Mouse (Mus musculus): ENCODE data around the gene Rnf34. TPM values are rescaled to one million over a fixed set of nuclear protein-coding genes. Genes with fewer than 3 reads are reported as not detected.

The Rnf34 gene
- polyA plus RNA-seq, 1 experiment from 2014 or later = 32.4 TPM

DNA sequence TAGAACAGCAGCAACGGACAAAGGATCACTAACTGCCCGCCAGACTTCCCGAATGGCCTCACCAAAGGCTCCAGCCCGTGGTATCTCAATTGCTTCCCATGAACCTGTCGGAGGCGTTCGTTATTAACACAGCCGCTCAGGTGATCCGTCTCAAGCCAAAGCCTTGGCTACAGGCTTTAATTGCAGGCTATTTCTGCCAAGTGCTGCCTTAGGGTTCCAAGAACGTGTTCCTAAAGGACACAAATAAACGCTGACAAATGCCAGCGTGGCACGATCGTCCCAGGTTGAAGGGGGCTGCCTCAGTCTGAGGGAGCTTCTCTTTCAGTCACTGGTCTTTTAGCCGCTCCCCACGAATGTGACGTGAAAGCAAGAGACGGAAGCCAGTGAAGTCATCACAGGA, 59.6 kb downstream of the Rnf34 start:
- no peaks in the 10 kb centered on the region for H3K36me3 ChIP-seq (ENCODE audit: control insufficient read depth, insufficient read depth, low read length)
- no peak overlapping the region for H3K4me2 ChIP-seq
- H3K9me3 ChIP-seq (replicated peaks; ENCODE audit: control insufficient read depth, low read length) = no peaks in the 10 kb centered on the region
- no peak overlapping the region for H3K4me3 ChIP-seq (ENCODE audit: low read depth, low read length)
- no peaks in the 10 kb centered on the region for H3K4me1 ChIP-seq (ENCODE audit: control insufficient read depth, insufficient read depth, low read length)
- H3K27me3 ChIP-seq (ENCODE audit: control insufficient read depth, insufficient read depth, low read length) = no peaks in the 10 kb centered on the region
- H3K9ac ChIP-seq (ENCODE audit: low read depth, low read length) = no peak overlapping the region
- ATAC-seq (replicated peaks; ENCODE audit: insufficient number of reproducible peaks, low FRiP score, low TSS enrichment) = no peak
- WGBS (ENCODE audit: insufficient replicate concordance) = 82% methylated on average over 18 of the region's 18 CpGs
- no peak overlapping the region for H3K27ac ChIP-seq (ENCODE audit: low read depth, low read length)

DNA sequence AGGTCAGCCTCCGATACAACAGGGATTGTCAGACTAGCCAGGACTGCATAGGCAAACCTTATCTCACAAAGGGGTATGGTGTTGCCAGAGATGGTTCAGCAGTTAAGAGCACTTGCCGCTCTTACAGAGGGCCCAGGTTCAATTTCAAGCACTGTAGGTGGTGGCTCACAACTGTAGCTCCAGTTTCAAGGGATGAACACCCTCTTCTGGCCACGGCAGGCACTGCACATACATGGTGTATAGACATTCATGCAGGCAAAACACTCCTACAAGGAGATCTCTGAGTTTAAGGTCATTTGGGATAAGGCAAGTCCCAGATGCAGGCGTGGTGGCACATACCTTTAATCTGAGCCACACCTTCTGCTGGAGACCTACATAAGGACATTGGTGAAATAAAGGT, 63.0 kb downstream of the Rnf34 start:
- 89% methylated on average over 4 of the region's 4 CpGs for whole genome bisulfite sequencing (ENCODE audit: insufficient replicate concordance)
- Histone ChIP-seq H3K4me3 (ENCODE audit: low read depth, low read length) (no peak overlapping the region), H3K36me3 (ENCODE audit: control insufficient read depth, insufficient read depth, low read length) (no peaks in the 10 kb centered on the region; the same call in 1 of the 2 replicates)

DNA sequence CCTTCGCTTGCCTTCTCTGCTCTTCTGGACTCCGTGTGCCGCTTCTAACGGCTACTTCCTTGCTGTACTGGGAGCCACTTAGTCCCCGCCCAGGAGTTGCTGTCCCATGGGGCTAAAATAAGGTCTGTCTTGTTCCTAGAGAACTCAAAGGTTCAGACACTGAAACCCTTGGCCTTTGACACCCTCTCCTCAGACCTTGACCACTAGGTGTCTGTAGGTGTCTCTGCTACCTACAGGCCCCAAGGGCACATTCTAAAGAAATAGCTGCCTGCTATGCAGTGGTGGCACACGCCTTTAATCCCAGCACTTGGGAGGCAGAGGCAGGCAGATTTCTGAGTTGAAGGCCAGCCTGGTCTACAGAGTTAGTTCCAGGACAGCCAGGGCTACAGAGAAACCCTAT, 66.3 kb downstream of the Rnf34 start:
- Histone ChIP-seq H3K9me3 (replicated peaks; ENCODE audit: control insufficient read depth, low read length) (no peaks in the 10 kb centered on the region), H3K27ac (ENCODE audit: low read depth, low read length) (no peak overlapping the region), H3K9ac (ENCODE audit: low read depth, low read length) (no peak overlapping the region), H3K4me2 (no peak overlapping the region), H3K4me3 (ENCODE audit: low read depth, low read length) (no peak overlapping the region), H3K36me3 (ENCODE audit: control insufficient read depth, insufficient read depth, low read length) (no peaks in the 10 kb centered on the region; the same call in 1 of the 2 replicates), H3K27me3 (ENCODE audit: control insufficient read depth, insufficient read depth, low read length) (no peaks in the 10 kb centered on the region), H3K4me1 (ENCODE audit: control insufficient read depth, insufficient read depth, low read length) (no peaks in the 10 kb centered on the region)
- WGBS (ENCODE audit: insufficient replicate concordance) = 88% methylated on average over 6 of the region's 6 CpGs
- no peak for ATAC-seq (replicated peaks; ENCODE audit: insufficient number of reproducible peaks, low FRiP score, low TSS enrichment)

More for the DNA sequence above, 63.0 kb downstream of the Rnf34 start:
- Histone ChIP-seq H3K9ac (ENCODE audit: low read depth, low read length) (no peak overlapping the region), H3K4me1 (ENCODE audit: control insufficient read depth, insufficient read depth, low read length) (no peaks in the 10 kb centered on the region), H3K9me3 (replicated peaks; ENCODE audit: control insufficient read depth, low read length) (no peaks in the 10 kb centered on the region), H3K4me2 (no peak overlapping the region), H3K27me3 (ENCODE audit: control insufficient read depth, insufficient read depth, low read length) (no peaks in the 10 kb centered on the region), H3K27ac (ENCODE audit: low read depth, low read length) (no peak overlapping the region)
- ATAC-seq (replicated peaks; ENCODE audit: insufficient number of reproducible peaks, low FRiP score, low TSS enrichment) = no peak

DNA sequence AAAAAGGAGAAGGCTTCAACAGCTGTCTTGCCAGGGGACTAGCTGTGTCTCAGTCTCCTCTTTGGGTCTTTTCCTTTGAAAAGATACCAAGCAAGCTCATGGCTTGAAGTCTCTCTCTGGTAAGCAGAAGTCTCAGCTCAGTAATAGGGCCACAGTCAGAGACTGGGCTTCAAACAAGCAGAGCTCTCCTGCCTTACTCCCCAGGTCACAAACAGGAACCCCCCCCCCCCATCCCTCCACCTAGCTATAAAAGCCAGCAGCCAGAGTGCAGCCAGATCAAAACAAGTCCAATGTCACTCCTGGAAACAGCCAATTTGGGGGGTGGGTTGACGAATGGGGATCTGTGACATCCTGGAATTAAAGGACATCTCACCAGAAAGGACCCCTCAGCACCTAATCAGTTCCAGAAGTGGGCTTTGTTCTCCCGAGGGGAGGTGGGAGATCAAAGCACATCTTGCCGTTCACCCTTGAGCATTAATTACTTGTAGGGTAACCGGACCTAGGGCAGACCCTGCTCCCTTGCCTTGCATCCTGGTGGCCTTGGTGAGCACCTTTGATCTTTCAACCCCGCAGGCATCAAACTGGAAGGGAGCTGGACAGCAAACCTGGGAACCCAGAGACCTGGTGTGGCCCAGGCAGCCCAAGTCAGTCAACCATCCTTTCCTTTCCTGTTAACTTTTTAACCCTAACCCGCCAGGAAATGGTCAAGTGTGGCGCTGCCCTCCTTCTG, 68.3 kb downstream of the Rnf34 start:
- Histone ChIP-seq H3K27me3 (ENCODE audit: control insufficient read depth, insufficient read depth, low read length) (no peaks in the 10 kb centered on the region), H3K4me2 (no peak overlapping the region), H3K4me3 (ENCODE audit: low read depth, low read length) (no peak overlapping the region), H3K9me3 (replicated peaks; ENCODE audit: control insufficient read depth, low read length) (no peaks in the 10 kb centered on the region), H3K4me1 (ENCODE audit: control insufficient read depth, insufficient read depth, low read length) (no peaks in the 10 kb centered on the region), H3K9ac (ENCODE audit: low read depth, low read length) (no peak overlapping the region), H3K27ac (ENCODE audit: low read depth, low read length) (no peak overlapping the region), H3K36me3 (ENCODE audit: control insufficient read depth, insufficient read depth, low read length) (no peaks in the 10 kb centered on the region; the same call in 1 of the 2 replicates)
- WGBS (ENCODE audit: insufficient replicate concordance) = 63% methylated on average over 7 of the region's 7 CpGs
- ATAC-seq (replicated peaks; ENCODE audit: insufficient number of reproducible peaks, low FRiP score, low TSS enrichment) = no peak

DNA sequence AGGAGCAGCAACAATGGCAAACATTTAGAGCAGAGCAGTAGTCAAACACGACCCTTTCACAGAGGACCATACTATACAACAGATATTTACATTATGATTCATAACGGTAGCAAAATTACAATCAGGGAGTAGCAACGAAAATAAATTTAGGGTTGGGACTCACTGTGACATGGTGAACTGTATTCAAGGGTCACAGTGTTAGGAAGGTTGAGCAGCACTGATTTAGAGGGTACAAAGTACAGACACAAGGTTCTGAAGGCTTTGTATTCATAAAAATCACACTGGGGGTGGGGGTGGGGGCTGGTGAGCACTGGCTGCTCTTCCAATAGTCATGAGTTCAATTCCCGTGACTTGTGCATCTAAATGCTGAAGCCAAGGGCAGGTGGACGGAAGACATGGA, 70.7 kb downstream of the Rnf34 start:
- H3K27me3 ChIP-seq (ENCODE audit: control insufficient read depth, insufficient read depth, low read length) = no peaks in the 10 kb centered on the region
- WGBS (ENCODE audit: insufficient replicate concordance) = 87% methylated on average over 5 of the region's 5 CpGs
- no peaks in the 10 kb centered on the region for H3K4me1 ChIP-seq (ENCODE audit: control insufficient read depth, insufficient read depth, low read length)
- no peak overlapping the region for H3K4me2 ChIP-seq
- H3K9ac ChIP-seq (ENCODE audit: low read depth, low read length) = no peak overlapping the region
- no peaks in the 10 kb centered on the region; the same call in 1 of the 2 replicates for H3K36me3 ChIP-seq (ENCODE audit: control insufficient read depth, insufficient read depth, low read length)
- no peaks in the 10 kb centered on the region for H3K9me3 ChIP-seq (replicated peaks; ENCODE audit: control insufficient read depth, low read length)
- ATAC-seq (replicated peaks; ENCODE audit: insufficient number of reproducible peaks, low FRiP score, low TSS enrichment) = no peak
- no peak overlapping the region for H3K4me3 ChIP-seq (ENCODE audit: low read depth, low read length)
- H3K27ac ChIP-seq (ENCODE audit: low read depth, low read length) = no peak overlapping the region

Other genes with a start within 250 kb of the Rnf34 start
- 23.9 and 28.4 TPM in 2 replicates for gene Ift81, start 235.5 kb upstream of the Rnf34 start, polyA plus RNA-seq (2014; fragmentation: Nextera tagmentation; extraction: Ambion mirVana)
- gene P2rx7, start 206.1 kb upstream of the Rnf34 start, polyA plus RNA-seq (2014; fragmentation: Nextera tagmentation; extraction: Ambion mirVana) = 0.36 and 1.00 TPM in 2 replicates
- gene P2rx4, start 142.5 kb upstream of the Rnf34 start, polyA plus RNA-seq (2014; fragmentation: Nextera tagmentation; extraction: Ambion mirVana) = 13.1 and 13.8 TPM in 2 replicates
- 8.7 and 14.0 TPM in 2 replicates for gene Camkk2, start 70.6 kb upstream of the Rnf34 start, polyA plus RNA-seq (2014; fragmentation: Nextera tagmentation; extraction: Ambion mirVana)
- gene Anapc5, start 28.7 kb upstream of the Rnf34 start, polyA plus RNA-seq (2014; fragmentation: Nextera tagmentation; extraction: Ambion mirVana) = 354 and 366 TPM in 2 replicates
- 26.5 and 28.8 TPM in 2 replicates for gene Kdm2b, start 139.8 kb downstream of the Rnf34 start, polyA plus RNA-seq (2014; fragmentation: Nextera tagmentation; extraction: Ambion mirVana)
- 12.5 and 15.1 TPM in 2 replicates for gene Orai1, start 165.0 kb downstream of the Rnf34 start, polyA plus RNA-seq (2014; fragmentation: Nextera tagmentation; extraction: Ambion mirVana)
- 0.69 TPM in 1 of 2 replicates, not detected in the other for gene Morn3, start 197.0 kb downstream of the Rnf34 start, polyA plus RNA-seq (2014; fragmentation: Nextera tagmentation; extraction: Ambion mirVana)
- 9.6 and 11.4 TPM in 2 replicates for gene Tmem120b, start 218.4 kb downstream of the Rnf34 start, polyA plus RNA-seq (2014; fragmentation: Nextera tagmentation; extraction: Ambion mirVana)